Mouse (Mus musculus) CH12.LX (cell line): ENCODE data around the gene Dennd5b. TPM values are rescaled to one million over a fixed set of nuclear protein-coding genes. Genes with fewer than 3 reads are reported as not detected.

ENCODE experiments used
- DNase-seq: peaks from one replicate; pipeline ENCODE4 v3.0.0-alpha.2; 2013; ENCODE audit errors: extremely low read depth
- H3K27ac ChIP-seq: 2 replicates; pipeline ENCODE4 v1.5.1; 2012; ENCODE audit warnings: low read depth, mild to moderate bottlenecking, control low read depth, moderate library complexity; ENCODE audit not compliant: insufficient read depth
- H3K27me3 ChIP-seq: replicated peaks from 2 replicates; pipeline ENCODE3; 2012; ENCODE audit warnings: inconsistent platforms
- H3K36me3 ChIP-seq, 2 experiments: replicated peaks in 1 of 2; 2 replicates each; pipeline versions ENCODE3 to v1.6.1; 2012; ENCODE audit warnings: inconsistent platforms in 1 of 2, low read length in 1 of 2, mild to moderate bottlenecking in 1 of 2, mixed read lengths in 1 of 2, moderate library complexity in 1 of 2; ENCODE audit not compliant: control insufficient read depth in 1 of 2, insufficient read depth in 1 of 2
- H3K4me1 ChIP-seq, 2 experiments: 2 replicates each; pipeline ENCODE4 v1.6.1; 2012; ENCODE audit warnings: inconsistent platforms in 1 of 2, moderate library complexity in 1 of 2; ENCODE audit not compliant: insufficient read depth in 2 of 2, control insufficient read depth in 1 of 2
- H3K4me2 ChIP-seq: 2 replicates; pipeline ENCODE4 v1.6.1; 2012; ENCODE audit warnings: low read depth, mild to moderate bottlenecking, control low read depth; ENCODE audit not compliant: poor library complexity, insufficient read depth, severe bottlenecking
- H3K4me3 ChIP-seq, 3 experiments: fragments of 150-350 bp in 1 of 3; sonication (generic) in 1 of 3; replicated peaks in 1 of 3; 2 replicates each; pipeline versions ENCODE3 to v1.5.1; 2011 to 2012; ENCODE audit warnings: low read depth in 2 of 3, low read length in 2 of 3, mild to moderate bottlenecking in 2 of 3, moderate library complexity in 2 of 3, control low read depth in 1 of 3, improper control_type of control experiment in 1 of 3, inconsistent platforms in 1 of 3, mixed read lengths in 1 of 3; ENCODE audit not compliant: poor library complexity in 1 of 3
- H3K79me2 ChIP-seq: replicated peaks from 2 replicates; pipeline ENCODE4 v1.6.1; 2012; ENCODE audit warnings: mild to moderate bottlenecking, moderate library complexity; ENCODE audit not compliant: control insufficient read depth, poor library complexity, insufficient read depth, severe bottlenecking; ENCODE audit errors: extremely low read depth
- H3K9ac ChIP-seq: 2 replicates; pipeline ENCODE4 v1.6.1; 2012; ENCODE audit warnings: low read depth, mild to moderate bottlenecking, control low read depth, moderate library complexity; ENCODE audit not compliant: insufficient read depth
- H3K9me3 ChIP-seq: replicated peaks from 2 replicates; pipeline ENCODE3; 2012; ENCODE audit warnings: low read length, inconsistent platforms, mixed read lengths
- EP300 ChIP-seq: IDR thresholded peaks from 2 replicates; pipeline ENCODE4 v1.6.1; 2011; ENCODE audit warnings: low read length, improper control_type of control experiment
- ETS1 ChIP-seq: conservative IDR thresholded peaks from 2 replicates; pipeline ENCODE4 v1.6.1; 2012; ENCODE audit warnings: low read depth, mild to moderate bottlenecking, inconsistent platforms, low read length, improper control_type of control experiment, moderate library complexity
- HCFC1 ChIP-seq: IDR thresholded peaks from 2 replicates; pipeline ENCODE4 v1.6.1; 2012; ENCODE audit warnings: low read depth, mild to moderate bottlenecking, inconsistent platforms, low read length, improper control_type of control experiment
- IRF4 ChIP-seq: IDR thresholded peaks from 2 replicates; pipeline ENCODE4 v1.6.1; 2014; ENCODE audit warnings: low read depth, mild to moderate bottlenecking, inconsistent platforms, low read length, improper control_type of control experiment
- JUND ChIP-seq: conservative IDR thresholded peaks from 2 replicates; pipeline ENCODE4 v1.6.1; 2011; ENCODE audit warnings: low read depth, low read length, improper control_type of control experiment
- MAFK ChIP-seq: IDR thresholded peaks from 2 replicates; pipeline ENCODE4 v1.6.1; 2011; ENCODE audit warnings: low read length, improper control_type of control experiment; ENCODE audit not compliant: insufficient replicate concordance
- MAZ ChIP-seq: IDR thresholded peaks from 2 replicates; pipeline ENCODE4 v1.6.1; 2012; ENCODE audit warnings: low read depth, mild to moderate bottlenecking, inconsistent platforms, low read length, improper control_type of control experiment, moderate library complexity
- MEF2A ChIP-seq: IDR thresholded peaks from 2 replicates; pipeline ENCODE4 v1.6.1; 2014; ENCODE audit warnings: low read depth, mild to moderate bottlenecking, inconsistent platforms, low read length, improper control_type of control experiment, borderline replicate concordance
- MXI1 ChIP-seq: IDR thresholded peaks from 2 replicates; pipeline ENCODE4 v1.6.1; 2011; ENCODE audit warnings: mild to moderate bottlenecking, low read depth, low read length, improper control_type of control experiment
- MYC ChIP-seq: IDR thresholded peaks from 2 replicates; pipeline ENCODE4 v1.6.1; 2011; ENCODE audit warnings: low read depth, mild to moderate bottlenecking, improper control_type of control experiment, low read length
- NELFE ChIP-seq: IDR thresholded peaks from 2 replicates; pipeline ENCODE4 v1.6.1; 2011; ENCODE audit warnings: low read depth, low read length, improper control_type of control experiment
- POLR2A ChIP-seq: IDR thresholded peaks from 2 replicates; pipeline ENCODE4 v1.6.1; 2011; ENCODE audit warnings: low read depth, mild to moderate bottlenecking, improper control_type of control experiment, low read length
- RCOR1 ChIP-seq: conservative IDR thresholded peaks from 2 replicates; pipeline ENCODE4 v1.6.1; 2012; ENCODE audit warnings: low read depth, mild to moderate bottlenecking, inconsistent platforms, low read length, improper control_type of control experiment
- SIN3A ChIP-seq: IDR thresholded peaks from 2 replicates; pipeline ENCODE4 v1.6.1; 2012; ENCODE audit warnings: low read length, improper control_type of control experiment, inconsistent platforms
- TBP ChIP-seq: conservative IDR thresholded peaks from 2 replicates; pipeline ENCODE4 v1.6.1; 2011; ENCODE audit warnings: low read depth, low read length, improper control_type of control experiment
- TCF12 ChIP-seq: IDR thresholded peaks from 2 replicates; pipeline ENCODE4 v1.6.1; 2014; ENCODE audit warnings: low read depth, mild to moderate bottlenecking, inconsistent platforms, low read length, improper control_type of control experiment
- USF1 ChIP-seq: IDR thresholded peaks from 2 replicates; pipeline ENCODE4 v1.6.1; 2014; ENCODE audit warnings: low read depth, mild to moderate bottlenecking, inconsistent platforms, low read length, improper control_type of control experiment
- USF2 ChIP-seq: conservative IDR thresholded peaks from 2 replicates; pipeline ENCODE4 v1.6.1; 2011; ENCODE audit warnings: low read depth, low read length, improper control_type of control experiment
- ZC3H11A ChIP-seq: IDR thresholded peaks from 2 replicates; pipeline ENCODE4 v1.6.1; 2012; ENCODE audit warnings: low read depth, mild to moderate bottlenecking, inconsistent platforms, low read length, improper control_type of control experiment
- dilution Hi-C: fragments of 300-500 bp; cut with MboI; formaldehyde crosslinking; loops from 2 replicates; pipeline ENCODE4 v1.14.3; 2020; ENCODE audit warnings: low sequenced_read_pairs; ENCODE audit not compliant: extremely low pct_unique_long_range_greater_than_20kb, extremely low pct_ligation_motif_present
- in situ Hi-C: fragments of 300-500 bp; cut with MboI; formaldehyde crosslinking; loops from 3 replicates; pipeline ENCODE4 v1.14.3; 2019; ENCODE audit warnings: low sequenced_read_pairs, low pct_ligation_motif_present, low pct_unique_long_range_greater_than_20kb, mixed read lengths
- polyA plus RNA-seq: library from polyadenylated mRNA; unstranded; fragments of >175 nt; gene quantifications from 2 replicates; pipeline ENCODE4 v1.2.1, GENCODE M21; 2012; ENCODE audit warnings: low read depth; ENCODE audit not compliant: insufficient read length
- total RNA-seq, 2 experiments: library from RNA; depleted of rRNA; stranded (reverse); fragments of 300-350 nt in 1 of 2; fragments of >200 nt in 1 of 2; gene quantifications; 2 replicates each; pipeline ENCODE4 v1.2.3; 2012 to 2014

Dennd5b gene
- total and polyA plus RNA-seq, 3 experiments: 1.6 to 3.1 (median 2.2) TPM

- H3K4me1 ChIP-seq: peaks cover 2 to 42% of the 10 kb centered on the region in 2 experiments
- TF ChIP-seq SIN3A (peak; percentile 71; the same call in 1 of the 2 replicates), USF2 (no peak), TBP (0 out of 2 replicates have a peak, but pooled peaks have one; percentile 41), ETS1 (peak; percentile 46), MYC (peak; percentile 25; the same call in 1 of the 2 replicates), JUND (0 out of 2 replicates have a peak, but pooled peaks have one; percentile 5), MEF2A (peak; percentile 89), USF1 (no peak), TCF12 (0 out of 2 replicates have a peak, but pooled peaks have one; percentile 33), EP300 (peak; percentile 61; the same call in 1 of the 2 replicates), IRF4 (0 out of 2 replicates have a peak, but pooled peaks have one; percentile 29)
- TF ChIP-seq, all 38 proteins: peak for 9
- DNase-seq: peak; percentile 40
- peaks cover 20% of the 10 kb centered on the region for H3K79me2 ChIP-seq
- H3K4me2 ChIP-seq: peak overlapping the region; percentile 79
- H3K4me3 ChIP-seq: peak overlapping the region in 1 of 3 experiments; percentile 0
- H3K27ac ChIP-seq: peak overlapping the region; percentile 60; the same call in 1 of the 2 replicates
- in situ Hi-C loops (no loop called here), dilution Hi-C loops (no loop called here)
- H3K36me3 ChIP-seq: no peaks in the 10 kb centered on the region
- H3K9me3 ChIP-seq: no peaks in the 10 kb centered on the region
- peak overlapping the region; percentile 53; the same call in 1 of the 2 replicates for H3K9ac ChIP-seq
- H3K27me3 ChIP-seq: no peaks in the 10 kb centered on the region
These were observed 9.1 kb downstream of the Dennd5b start for GRCm38 (mm10) chr6:149092406-149092805.

- Histone ChIP-seq H3K27ac (no peak overlapping the region), H3K79me2 (no peaks in the 10 kb centered on the region), H3K4me3 (no peak overlapping the region), H3K9me3 (no peaks in the 10 kb centered on the region)
- DNase-seq: no peak
- in situ Hi-C loops (no loop called here), dilution Hi-C loops (no loop called here)
- TF ChIP-seq MAFK (no peak), TBP (no peak), USF1 (no peak), USF2 (no peak), MXI1 (no peak), SIN3A (no peak), RCOR1 (no peak), ETS1 (no peak), ZC3H11A (no peak), POLR2A (no peak), EP300 (no peak), IRF4 (no peak), HCFC1 (no peak), MAZ (no peak), NELFE (no peak)
- TF ChIP-seq, all 38 proteins: peak for 0
- no peaks in the 10 kb centered on the region for H3K4me1 ChIP-seq
- no peaks in the 10 kb centered on the region for H3K27me3 ChIP-seq
- H3K36me3 ChIP-seq: peaks cover 4 to 5% of the 10 kb centered on the region in 2 experiments
- H3K9ac ChIP-seq: no peak overlapping the region
- no peak overlapping the region for H3K4me2 ChIP-seq
These were observed 24.2 kb downstream of the Dennd5b start for GRCm38 (mm10) chr6:149077136-149077808.
